Mouse (Mus musculus) heart, adult 11 months (tissue): ENCODE measurements around the gene Sbk3.

Experiments
- DNase-seq: peaks from one replicate; pipeline ENCODE4 v3.0.0; 2022

The Sbk3 gene

GRCm38 (mm10) chr7:4928323-4928722, 42.6 kb downstream of the Sbk3 start:
- peak; percentile 94 for DNase-seq

- DNase-seq = peak; percentile 94
Observed at GRCm38 (mm10) chr7:4927711-4928110, 43.3 kb downstream of the Sbk3 start.

GRCm38 (mm10) chr7:4926849-4927248, 44.1 kb downstream of the Sbk3 start:
- DNase-seq = peak; percentile 93

- peak; percentile 98 for DNase-seq
Observed at GRCm38 (mm10) chr7:4925441-4926381, 45.3 kb downstream of the Sbk3 start, which contains the start of gene Ssc5d. Gene Ssc5d, plus strand, starts transcription at chr7:4925785.

DNA sequence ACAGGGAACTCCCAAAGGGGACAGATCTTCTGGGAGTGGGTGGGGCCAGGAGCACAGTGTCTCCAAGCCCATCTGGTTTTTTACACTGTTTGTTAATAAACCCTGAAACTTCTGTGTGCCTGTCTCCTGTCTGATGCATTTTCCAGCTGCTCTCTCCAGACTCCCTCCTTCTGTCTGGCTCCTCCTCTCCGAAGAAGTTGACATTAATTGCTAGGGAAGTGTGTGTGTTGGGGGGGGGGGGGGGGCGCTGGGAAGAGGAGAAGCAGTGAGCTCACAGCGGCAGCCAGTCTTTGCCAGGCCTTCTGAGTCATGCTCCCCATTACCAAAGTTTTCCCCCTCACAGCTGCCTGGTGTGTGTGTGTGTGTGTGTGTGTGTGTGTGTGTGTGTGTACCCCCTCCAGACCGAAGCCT, 46.1 kb downstream of the Sbk3 start:
- peak; percentile 98 for DNase-seq

- DNase-seq = no peak
Observed at GRCm38 (mm10) chr7:4924483-4924882, 46.5 kb downstream of the Sbk3 start.

DNA sequence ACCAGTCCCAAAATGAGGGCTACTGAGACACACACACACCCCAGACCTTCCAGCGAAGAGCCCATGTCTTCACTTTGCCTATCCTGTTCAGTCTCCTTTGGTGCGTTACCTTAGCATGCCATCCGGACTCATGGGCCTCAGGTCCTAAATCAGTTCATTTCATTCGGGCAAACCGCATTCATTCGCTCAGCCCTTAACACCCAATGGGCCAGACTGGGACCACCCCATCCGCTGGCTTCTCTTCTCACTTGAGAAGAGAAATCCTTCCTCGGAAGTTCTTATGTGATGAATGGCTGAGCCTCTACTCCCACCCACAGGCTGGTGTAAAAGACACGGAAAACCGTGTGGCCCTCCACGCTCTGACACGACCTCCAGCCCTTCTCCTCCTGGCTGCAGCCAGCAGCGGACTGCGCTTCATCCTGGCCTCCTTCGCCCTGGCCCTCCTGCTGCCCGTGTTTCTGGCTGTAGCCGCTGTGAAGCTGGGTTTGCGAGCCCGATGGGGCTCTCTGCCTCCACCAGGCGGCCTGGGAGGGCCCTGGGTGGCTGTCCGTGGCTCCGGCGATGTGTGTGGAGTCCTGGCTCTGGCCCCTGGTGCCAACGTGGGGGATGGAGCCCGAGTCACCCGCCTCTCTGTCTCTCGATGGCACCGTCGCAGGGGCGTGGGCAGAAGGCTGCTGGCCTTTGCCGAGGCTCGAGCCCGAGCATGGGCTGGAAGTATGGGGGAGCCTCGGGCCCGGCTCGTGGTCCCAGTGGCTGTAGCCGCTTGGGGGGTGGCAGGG, 47.2 kb downstream of the Sbk3 start:
- peak; percentile 97 for DNase-seq

- peak; percentile 96 for DNase-seq
Observed at GRCm38 (mm10) chr7:4922931-4923565, 47.9 kb downstream of the Sbk3 start.

- peak; percentile 98 for DNase-seq
Observed at GRCm38 (mm10) chr7:4922508-4922907, 48.5 kb downstream of the Sbk3 start.

GRCm38 (mm10) chr7:4921824-4922482, 49.0 kb downstream of the Sbk3 start, which contains the start of gene Nat14:
Gene Nat14, plus strand, starts transcription at chr7:4922028.
- peak; percentile 92 for DNase-seq

- DNase-seq = peak; percentile 96
Observed at GRCm38 (mm10) chr7:4920976-4921823, 49.8 kb downstream of the Sbk3 start.

DNA sequence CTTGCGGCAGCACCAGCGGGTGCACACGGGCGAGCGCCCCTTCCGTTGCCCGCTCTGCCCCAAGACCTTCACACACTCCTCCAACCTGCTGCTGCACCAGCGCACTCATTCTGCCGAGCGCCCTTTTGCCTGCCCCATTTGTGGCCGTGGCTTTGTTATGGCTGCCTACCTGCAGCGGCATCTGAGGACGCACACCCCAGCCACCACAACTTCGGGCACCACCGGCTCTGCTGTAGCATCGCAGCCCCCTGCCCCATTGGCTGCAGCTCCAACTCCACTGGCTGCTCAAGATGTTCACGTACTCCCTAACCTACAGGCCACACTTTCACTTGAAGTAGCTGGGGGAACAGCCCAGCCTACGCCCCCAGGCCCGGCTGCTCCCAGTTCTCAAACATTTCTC, 50.5 kb downstream of the Sbk3 start:
- DNase-seq = no peak

GRCm38 (mm10) chr7:4919971-4920370, 51.0 kb downstream of the Sbk3 start:
- peak; percentile 91 for DNase-seq

- DNase-seq = peak; percentile 91
Observed at GRCm38 (mm10) chr7:4919096-4919495, 51.9 kb downstream of the Sbk3 start.

GRCm38 (mm10) chr7:4918681-4919080, 52.3 kb downstream of the Sbk3 start:
- peak; percentile 90 for DNase-seq

- DNase-seq = peak; percentile 89
Observed at GRCm38 (mm10) chr7:4917494-4917893, 53.5 kb downstream of the Sbk3 start.

DNA sequence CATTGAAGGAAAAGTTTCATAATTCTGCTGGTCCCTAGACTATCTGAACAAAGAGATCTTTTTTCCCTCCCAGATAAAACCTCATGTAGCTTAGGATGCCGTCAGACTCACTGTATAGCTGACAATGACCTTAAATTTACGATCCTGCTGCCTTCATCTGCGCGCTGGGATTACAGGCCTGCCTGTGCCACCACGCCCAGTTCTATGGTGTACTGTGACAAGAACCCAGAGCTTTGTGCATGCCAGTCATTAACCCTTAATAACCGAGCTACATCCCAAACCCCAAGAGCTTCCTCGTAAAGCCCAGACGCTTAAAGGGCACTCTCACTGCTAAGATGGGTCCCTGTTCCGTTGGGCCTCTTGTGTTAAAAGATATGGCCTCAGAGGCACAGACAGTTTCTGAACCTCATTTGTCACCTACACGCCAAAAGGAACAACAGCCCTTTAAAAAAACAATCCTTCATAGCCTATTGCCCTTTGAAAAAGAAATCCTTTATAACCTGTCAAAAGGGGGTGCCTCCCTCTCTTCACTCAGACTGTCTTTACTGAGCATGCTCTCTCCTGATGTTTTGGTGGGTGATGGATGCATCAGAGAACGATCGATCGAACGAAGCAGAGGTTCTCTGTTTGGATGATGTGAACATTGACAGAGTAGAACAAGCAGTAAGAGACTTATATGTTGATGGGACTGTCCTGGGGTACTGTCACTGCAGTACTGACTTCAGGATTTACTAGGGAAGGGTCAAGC, 55.1 kb downstream of the Sbk3 start:
- no peak for DNase-seq
